Mouse (Mus musculus) midbrain, embryonic 14.5 days (tissue): ENCODE measurements around the gene 2010111I01Rik. TPM values are rescaled to one million over a fixed set of nuclear protein-coding genes. Genes with fewer than 3 reads are reported as not detected.
A peak's percentile ranks its signal among the peaks of the same experiment; 100 is the strongest.

Source experiments
- ATAC-seq: fragments of 200-750 bp; cut with Nextera tagmentation; 2 replicates; pipeline ENCODE4 v1.8.0; 2017; ENCODE audit warnings: moderate number of reproducible peaks, moderate library complexity; ENCODE audit not compliant: low FRiP score, low TSS enrichment
- DNase-seq: peaks from one replicate; pipeline ENCODE4 v3.0.0-alpha.2; 2015
- H3K27ac ChIP-seq: fragments of 300-500 bp; sonication (generic); replicated peaks from 2 replicates; pipeline ENCODE4 v1.5.1; 2014; ENCODE audit warnings: mild to moderate bottlenecking, low read depth, low read length, moderate library complexity
- H3K27me3 ChIP-seq: fragments of 300-500 bp; sonication (generic); 2 replicates; pipeline ENCODE4 v1.6.1; 2014; ENCODE audit warnings: low read length, control low read depth, mixed read lengths; ENCODE audit not compliant: control insufficient read depth, insufficient read depth
- H3K36me3 ChIP-seq: fragments of 300-500 bp; sonication (generic); 2 replicates; pipeline ENCODE4 v1.6.1; 2014; ENCODE audit warnings: low read length, control low read depth; ENCODE audit not compliant: control insufficient read depth, insufficient read depth
- H3K4me1 ChIP-seq: fragments of 300-500 bp; sonication (generic); 2 replicates; pipeline ENCODE4 v1.6.1; 2014; ENCODE audit warnings: mild to moderate bottlenecking, antibody characterized with exemption, low read length, control low read depth; ENCODE audit not compliant: control insufficient read depth, insufficient read depth
- H3K4me2 ChIP-seq: fragments of 300-500 bp; sonication (generic); 2 replicates; pipeline ENCODE4 v1.6.1; 2014; ENCODE audit warnings: mild to moderate bottlenecking, low read length, moderate library complexity
- H3K4me3 ChIP-seq: fragments of 300-500 bp; sonication (generic); replicated peaks from 2 replicates; pipeline ENCODE4 v1.5.1; 2014; ENCODE audit warnings: low read depth, low read length
- H3K9ac ChIP-seq: fragments of 300-500 bp; sonication (generic); replicated peaks from 2 replicates; pipeline ENCODE4 v1.6.1; 2014; ENCODE audit warnings: mild to moderate bottlenecking, low read length, moderate library complexity
- H3K9me3 ChIP-seq: fragments of 300-500 bp; sonication (generic); 2 replicates; pipeline ENCODE4 v1.6.1; 2016; ENCODE audit warnings: low read length, control low read depth, mixed read lengths; ENCODE audit not compliant: control insufficient read depth
- WGBS: fragments of 180-500 bp; shearing (Covaris S2); extraction: QIAGEN DNeasy Blood & Tissue Kit; methylation state at CpG from one replicate; pipeline ENCODE4 v1.1.7; 2014; 5-methylcytosine and 5-hydroxymethylcytosine counted together
- polyA plus RNA-seq: library from polyadenylated mRNA; unstranded; fragments of >200 nt; fragmentation: Nextera tagmentation; extraction: Ambion mirVana; gene quantifications from 2 replicates; pipeline ENCODE4 v1.2.1, GENCODE M21; 2014

The 2010111I01Rik gene
- polyA plus RNA-seq, 1 experiment from 2014 or later = 32.0 TPM

DNA sequence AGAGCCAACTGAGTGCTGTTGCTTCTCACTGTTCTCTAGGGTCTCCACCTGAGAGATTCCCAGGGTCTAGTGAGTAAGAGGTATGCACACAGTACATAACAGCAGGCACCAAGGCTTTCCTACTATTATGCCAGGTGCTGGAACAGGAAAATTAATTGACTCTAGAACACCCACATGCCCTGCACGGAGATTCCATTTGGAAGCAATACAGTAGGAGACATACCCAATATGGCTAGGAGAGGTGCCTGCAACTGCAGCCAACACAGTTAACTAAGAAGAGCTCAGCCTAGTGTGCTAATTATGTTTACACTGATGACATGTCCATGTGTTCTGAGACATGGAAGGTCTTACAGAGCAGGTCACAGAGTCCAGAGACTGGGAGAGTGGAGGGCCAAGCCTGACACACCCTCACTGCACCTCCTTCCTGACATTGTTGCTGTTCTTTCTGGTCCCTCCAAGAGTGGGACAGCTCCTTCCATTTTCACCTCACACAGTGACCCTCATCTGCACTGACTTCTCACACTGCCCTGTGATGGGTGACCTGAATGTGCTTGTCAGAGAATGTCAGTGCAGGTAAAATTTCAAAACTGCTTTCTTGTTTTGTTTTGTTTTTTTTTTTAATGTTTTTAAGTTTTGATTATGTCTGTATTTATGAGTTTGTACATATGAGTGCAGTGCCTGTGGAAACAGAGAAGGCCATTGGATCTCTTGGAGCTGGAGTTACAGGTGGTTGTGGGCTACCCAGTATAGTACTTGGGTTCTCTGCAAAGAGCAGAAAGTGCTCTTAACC lies 297.7 kb downstream of the 2010111I01Rik start:
- Histone ChIP-seq H3K9me3 (no peaks in the 10 kb centered on the region), H3K4me3 (no peak overlapping the region), H3K36me3 (no peaks in the 10 kb centered on the region), H3K4me1 (peaks cover 13% of the 10 kb centered on the region), H3K4me2 (no peak overlapping the region), H3K27ac (no peak overlapping the region), H3K9ac (no peak overlapping the region), H3K27me3 (no peaks in the 10 kb centered on the region)
- WGBS = 100% methylated on average over 1 of the region's 1 CpGs
- DNase-seq = no peak
- ATAC-seq = no peak

DNA sequence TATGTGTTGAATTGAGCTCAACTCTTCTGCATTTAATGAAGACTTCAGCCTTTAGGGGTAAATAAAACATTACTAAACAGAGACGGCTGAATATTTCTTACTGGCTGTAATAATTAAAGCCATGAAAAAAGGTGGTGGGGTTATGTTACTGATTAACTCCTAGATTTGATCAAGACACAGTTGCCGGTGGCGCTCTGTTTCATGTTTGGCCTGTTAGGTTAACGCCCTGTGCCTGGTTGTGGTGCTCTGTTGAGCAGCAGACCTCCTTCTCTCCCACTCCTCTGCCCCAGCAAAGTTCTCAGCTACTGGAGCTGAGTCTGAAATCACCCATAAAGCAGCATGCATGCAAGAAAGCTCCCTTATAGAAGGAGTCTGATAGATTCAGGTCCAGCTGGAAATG lies 303.7 kb downstream of the 2010111I01Rik start:
- no peak for DNase-seq
- H3K9me3 ChIP-seq = no peaks in the 10 kb centered on the region
- peaks cover 15% of the 10 kb centered on the region for H3K4me1 ChIP-seq
- WGBS = 96% methylated on average over 4 of the region's 4 CpGs
- no peak overlapping the region for H3K9ac ChIP-seq
- H3K4me3 ChIP-seq = no peak overlapping the region
- no peak overlapping the region for H3K27ac ChIP-seq
- no peaks in the 10 kb centered on the region for H3K36me3 ChIP-seq
- peaks cover 6% of the 10 kb centered on the region; the same call in 1 of the 2 replicates for H3K27me3 ChIP-seq
- H3K4me2 ChIP-seq = no peak overlapping the region
- ATAC-seq = no peak

DNA sequence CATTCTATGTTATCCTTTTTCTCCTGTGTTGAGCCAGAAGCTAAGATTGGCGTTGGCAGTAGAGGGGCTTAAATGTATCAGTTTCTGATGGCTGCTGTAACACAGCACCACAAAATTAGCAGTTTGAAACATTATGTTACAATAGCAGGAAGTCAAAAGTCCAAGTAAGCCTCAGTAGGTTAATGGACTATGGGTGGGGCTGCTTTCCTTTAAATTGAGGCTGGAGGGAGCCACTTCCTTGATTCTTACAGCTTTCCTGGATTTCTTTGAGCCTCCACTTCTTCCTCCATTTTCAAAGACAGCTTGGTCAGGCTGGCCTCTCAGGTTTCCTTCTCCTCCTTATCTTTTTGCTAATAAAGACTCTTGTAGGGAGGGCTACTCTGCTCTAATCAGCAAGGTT lies 304.1 kb downstream of the 2010111I01Rik start:
- WGBS = 87% methylated on average over 1 of the region's 1 CpGs
- DNase-seq (no peak), ATAC-seq (no peak)
- H3K4me3 ChIP-seq = no peak overlapping the region
- peaks cover 17% of the 10 kb centered on the region for H3K4me1 ChIP-seq
- no peaks in the 10 kb centered on the region for H3K9me3 ChIP-seq
- no peak overlapping the region for H3K27ac ChIP-seq
- H3K36me3 ChIP-seq = no peaks in the 10 kb centered on the region
- no peak overlapping the region for H3K9ac ChIP-seq
- no peak overlapping the region for H3K4me2 ChIP-seq
- H3K27me3 ChIP-seq = peaks cover 6% of the 10 kb centered on the region; the same call in 1 of the 2 replicates

DNA sequence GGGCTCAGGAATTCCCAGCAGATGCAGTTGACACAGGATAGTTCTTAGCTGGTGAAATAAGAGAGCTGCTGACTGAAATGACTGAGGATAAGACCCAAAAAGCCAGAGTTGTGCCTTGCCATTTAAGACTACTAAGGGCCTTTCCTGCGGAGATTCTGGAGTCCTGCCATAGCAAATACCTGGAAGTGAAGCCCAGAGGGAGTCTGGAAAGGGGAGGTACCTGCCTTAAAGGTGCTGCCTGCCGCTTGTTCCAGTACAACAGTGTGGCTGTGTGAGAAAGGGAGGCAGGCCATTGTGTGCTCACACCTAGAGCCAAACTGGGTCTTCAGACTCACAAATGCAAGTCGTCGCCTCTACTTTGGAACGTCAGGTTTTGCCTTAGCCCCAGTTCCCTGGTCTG lies 305.5 kb downstream of the 2010111I01Rik start:
- H3K4me3 ChIP-seq = no peak overlapping the region
- 46% methylated on average over 5 of the region's 5 CpGs for WGBS
- DNase-seq = no peak
- H3K27ac ChIP-seq = no peak overlapping the region
- H3K4me1 ChIP-seq = peaks cover 20% of the 10 kb centered on the region
- no peaks in the 10 kb centered on the region for H3K36me3 ChIP-seq
- ATAC-seq = no peak
- H3K9me3 ChIP-seq = no peaks in the 10 kb centered on the region
- no peak overlapping the region for H3K4me2 ChIP-seq
- H3K9ac ChIP-seq = no peak overlapping the region
- peaks cover 6% of the 10 kb centered on the region; the same call in 1 of the 2 replicates for H3K27me3 ChIP-seq

DNA sequence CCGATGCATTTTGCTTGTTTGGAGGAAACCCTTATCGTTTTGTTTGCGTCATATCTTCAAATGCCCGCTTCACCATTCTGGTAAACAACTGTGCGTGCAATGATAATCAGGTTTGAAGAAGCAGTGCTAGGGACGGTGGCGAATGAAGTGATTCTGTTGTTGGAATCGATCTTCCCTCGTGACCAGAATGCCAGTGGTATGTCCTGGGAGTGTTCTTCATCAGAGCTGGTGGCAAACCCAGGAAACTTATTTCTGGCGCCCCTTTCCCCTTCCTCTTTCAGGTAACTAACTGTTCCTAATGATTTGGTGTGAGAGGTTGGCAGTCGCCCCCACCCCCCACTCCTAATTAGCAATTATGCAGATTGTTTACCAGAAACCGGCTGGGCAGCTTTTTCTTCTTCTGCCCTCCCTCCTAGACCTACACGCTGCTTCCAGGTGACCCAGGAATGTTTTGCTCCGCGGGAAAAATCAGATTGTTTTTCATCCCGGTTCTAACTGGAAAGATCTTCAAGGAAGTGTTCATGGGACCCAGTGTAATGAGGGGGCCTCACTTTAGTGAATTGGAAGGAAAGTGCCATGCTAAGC lies 307.4 kb downstream of the 2010111I01Rik start:
- Histone ChIP-seq H3K4me2 (peak overlapping the region; percentile 79), H3K36me3 (no peaks in the 10 kb centered on the region), H3K9me3 (no peaks in the 10 kb centered on the region), H3K4me3 (peak overlapping the region; percentile 43), H3K27ac (no peak overlapping the region), H3K27me3 (peaks cover 6% of the 10 kb centered on the region), H3K4me1 (peaks cover 20% of the 10 kb centered on the region), H3K9ac (peak overlapping the region; percentile 37; the same call in 1 of the 2 replicates)
- ATAC-seq (no peak), DNase-seq (peak; percentile 55)
- WGBS = 5% methylated on average over 16 of the region's 16 CpGs

DNA sequence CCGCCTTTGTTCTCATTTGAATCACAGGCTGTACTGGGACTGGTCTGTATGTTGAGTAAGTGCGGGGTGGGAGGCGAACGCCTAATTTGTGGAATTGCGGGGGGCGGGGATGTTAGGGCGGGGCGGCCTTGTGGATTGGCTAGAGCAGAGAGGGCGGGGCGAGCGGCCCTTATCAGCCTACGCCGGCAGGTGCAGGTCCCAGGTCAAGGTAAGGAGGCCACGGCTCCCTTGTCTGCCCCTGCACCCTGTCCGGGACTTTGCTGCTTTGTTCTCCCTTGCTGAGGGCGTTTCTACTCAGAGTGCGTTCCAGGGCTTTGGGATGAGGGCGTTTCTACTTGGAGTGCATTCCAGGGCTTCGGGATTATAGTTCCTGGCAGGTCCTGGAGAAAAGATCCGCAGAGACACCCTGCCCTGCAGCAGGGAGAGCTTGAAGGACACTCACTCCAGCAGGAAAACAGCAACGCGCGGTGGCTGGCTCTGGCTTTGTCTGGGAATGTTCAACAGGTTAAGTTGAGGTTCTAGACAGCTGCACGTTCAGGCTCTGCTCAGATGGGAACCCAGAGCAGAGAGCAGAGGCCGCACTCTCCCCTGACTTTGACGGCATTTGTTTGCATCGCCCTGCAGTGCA lies 308.0 kb downstream of the 2010111I01Rik start:
- ATAC-seq = peak; percentile 87
- Histone ChIP-seq H3K36me3 (no peaks in the 10 kb centered on the region), H3K9ac (peak overlapping the region; percentile 37), H3K4me3 (peak overlapping the region; percentile 43), H3K27ac (0 out of 2 replicates have a peak overlapping the region, but pooled peaks have one; percentile 8), H3K4me1 (peaks cover 20% of the 10 kb centered on the region), H3K9me3 (no peaks in the 10 kb centered on the region), H3K27me3 (peaks cover 6% of the 10 kb centered on the region), H3K4me2 (peak overlapping the region; percentile 79)
- peak; percentile 71 for DNase-seq
- WGBS = under 1% methylated on average over 27 of the region's 27 CpGs

DNA sequence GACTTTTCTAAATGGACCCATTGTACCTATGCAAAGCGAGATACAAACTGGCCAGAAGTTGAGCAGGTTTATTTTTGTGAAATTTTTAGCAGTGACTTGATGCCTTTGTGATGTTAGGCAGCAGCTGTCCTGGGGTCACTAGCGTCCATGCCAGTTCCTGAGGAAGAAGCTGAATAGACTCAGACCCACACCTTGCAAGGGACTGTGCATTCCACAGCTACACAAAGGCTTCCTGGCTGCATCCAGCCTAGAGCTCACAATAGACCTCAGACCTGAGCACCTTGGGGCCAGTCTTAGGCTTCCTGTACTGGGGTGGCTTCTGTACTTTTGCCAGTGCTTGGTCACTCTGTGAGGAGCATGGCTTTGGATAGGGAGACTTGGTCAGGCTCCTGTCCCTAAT lies 309.2 kb downstream of the 2010111I01Rik start:
- H3K4me2 ChIP-seq = peak overlapping the region; percentile 33
- peaks cover 6% of the 10 kb centered on the region for H3K27me3 ChIP-seq
- no peak overlapping the region for H3K9ac ChIP-seq
- no peak for DNase-seq
- no peaks in the 10 kb centered on the region for H3K9me3 ChIP-seq
- H3K4me3 ChIP-seq = no peak overlapping the region
- 25% methylated on average over 2 of the region's 2 CpGs for whole genome bisulfite sequencing
- ATAC-seq = no peak
- no peaks in the 10 kb centered on the region for H3K36me3 ChIP-seq
- no peak overlapping the region for H3K27ac ChIP-seq
- peaks cover 28% of the 10 kb centered on the region for H3K4me1 ChIP-seq

DNA sequence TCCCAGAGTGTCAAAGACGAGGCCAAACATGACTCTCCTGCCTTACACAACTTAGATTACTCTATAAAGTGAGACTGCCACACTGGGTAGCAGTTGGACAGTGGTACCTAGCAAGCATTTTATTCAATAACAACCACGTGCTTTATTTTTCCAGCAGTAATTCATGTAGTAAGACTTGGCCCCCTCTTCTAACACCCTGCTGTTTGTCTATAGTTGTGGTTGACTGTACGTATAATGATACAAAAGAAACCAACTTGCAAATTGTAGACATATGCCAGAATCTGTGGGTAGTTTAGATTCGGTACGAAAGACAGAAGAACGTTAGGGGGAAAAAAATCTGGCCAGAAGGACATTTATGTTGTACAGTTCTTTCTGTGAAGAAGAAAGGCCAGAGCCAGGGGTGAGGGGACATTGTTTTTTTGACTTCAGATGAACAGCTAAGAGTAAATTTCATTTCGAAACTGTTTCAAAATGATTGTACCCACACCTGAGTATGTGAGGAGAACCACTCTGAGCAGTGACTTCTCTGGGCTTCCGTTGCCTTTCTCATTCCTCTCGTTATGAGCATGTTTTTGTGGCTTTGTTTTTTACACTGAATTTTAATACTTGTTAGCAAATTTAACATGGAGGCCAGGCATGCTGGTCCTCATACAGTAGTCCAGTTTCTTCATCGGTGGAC lies 309.9 kb downstream of the 2010111I01Rik start:
- 83% methylated on average over 10 of the region's 10 CpGs for whole genome bisulfite sequencing
- Histone ChIP-seq H3K27me3 (peaks cover 6% of the 10 kb centered on the region), H3K9ac (no peak overlapping the region), H3K4me2 (peak overlapping the region; percentile 33; the same call in 1 of the 2 replicates), H3K36me3 (no peaks in the 10 kb centered on the region), H3K4me3 (no peak overlapping the region), H3K27ac (no peak overlapping the region), H3K9me3 (no peaks in the 10 kb centered on the region), H3K4me1 (peaks cover 32% of the 10 kb centered on the region)
- ATAC-seq (no peak), DNase-seq (no peak)
